Mouse (Mus musculus) hindbrain, postnatal 0 days (tissue): ENCODE measurements around the gene Zfp62. TPM values are rescaled to one million over a fixed set of nuclear protein-coding genes. Genes with fewer than 3 reads are reported as not detected.

Experiments used
- ATAC-seq: fragments of 200-750 bp; cut with Nextera tagmentation; 2 replicates; pipeline ENCODE4 v1.8.0; 2017; ENCODE audit warnings: mild to moderate bottlenecking, moderate TSS enrichment, moderate library complexity
- DNase-seq: peaks from one replicate; pipeline ENCODE4 v3.0.0-alpha.2; 2015; ENCODE audit warnings: low spot score
- H3K27ac ChIP-seq: fragments of 300-500 bp; sonication (generic); 2 replicates; pipeline ENCODE4 v1.5.1; 2014; ENCODE audit warnings: mild to moderate bottlenecking
- H3K27me3 ChIP-seq: fragments of 300-500 bp; sonication (generic); 2 replicates; pipeline ENCODE4 v1.6.1; 2014; ENCODE audit warnings: low read length, mixed read lengths; ENCODE audit not compliant: insufficient read depth
- H3K36me3 ChIP-seq: fragments of 300-500 bp; sonication (generic); 2 replicates; pipeline ENCODE4 v1.6.1; 2014; ENCODE audit warnings: low read length, mixed read lengths; ENCODE audit not compliant: insufficient read depth
- H3K4me1 ChIP-seq: fragments of 300-500 bp; sonication (generic); 2 replicates; pipeline ENCODE4 v1.6.1; 2014; ENCODE audit warnings: antibody characterized with exemption, low read length, mixed read lengths; ENCODE audit not compliant: insufficient read depth
- H3K4me2 ChIP-seq: fragments of 300-500 bp; sonication (generic); 2 replicates; pipeline ENCODE4 v1.6.1; 2014; ENCODE audit warnings: low read depth, mild to moderate bottlenecking, low read length, moderate library complexity, mixed read lengths
- H3K4me3 ChIP-seq: fragments of 300-500 bp; sonication (generic); 2 replicates; pipeline ENCODE4 v1.5.1; 2014; ENCODE audit warnings: low read length
- H3K9ac ChIP-seq: fragments of 300-500 bp; sonication (generic); replicated peaks from 2 replicates; pipeline ENCODE4 v1.6.1; 2014; ENCODE audit warnings: mild to moderate bottlenecking, low read length, moderate library complexity, mixed read lengths
- H3K9me3 ChIP-seq: fragments of 300-500 bp; sonication (generic); 2 replicates; pipeline ENCODE4 v1.6.1; 2016; ENCODE audit warnings: low read length, mixed read lengths
- CTCF ChIP-seq: IDR thresholded peaks from 2 replicates; pipeline ENCODE4 v1.5.1; 2016; ENCODE audit warnings: antibody characterized with exemption, control low read depth, low read depth
- WGBS: fragments of 180-500 bp; shearing (Covaris S2); extraction: QIAGEN DNeasy Blood & Tissue Kit; methylation state at CpG from one replicate; pipeline ENCODE4 v1.1.7; 2014; 5-methylcytosine and 5-hydroxymethylcytosine counted together
- polyA plus RNA-seq: library from polyadenylated mRNA; unstranded; fragments of >200 nt; fragmentation: Nextera tagmentation; extraction: Ambion mirVana; gene quantifications from 2 replicates; pipeline ENCODE4 v1.2.1, GENCODE M21; 2015
- total RNA-seq: library from RNA; depleted of rRNA; stranded (reverse); fragments of >200 nt; gene quantifications from 2 replicates; pipeline ENCODE4 v1.2.3, GENCODE M21; 2014

Gene Zfp62
- total and polyA plus RNA-seq, 2 experiments from 2014 or later: 25.0 to 25.8 TPM

DNA sequence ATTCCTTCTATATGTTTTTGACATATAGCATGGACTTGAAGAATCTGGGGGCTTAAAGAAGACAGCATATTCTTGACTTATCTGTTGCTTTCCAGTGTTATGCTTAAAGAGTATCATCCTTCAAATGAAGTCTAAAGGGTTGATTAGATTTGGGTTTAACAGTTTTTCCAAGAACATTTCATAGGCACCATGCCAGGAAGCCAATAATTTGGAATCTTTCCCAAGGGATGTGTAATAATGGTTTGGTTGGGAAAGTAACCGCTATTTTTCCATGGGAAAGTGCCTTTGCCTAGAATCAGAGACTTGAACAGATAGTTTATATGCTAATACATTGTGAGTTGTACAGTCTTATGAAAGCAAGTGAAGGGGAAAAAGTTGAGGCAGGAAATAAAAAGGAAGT is 33.8 kb downstream of the Zfp62 start:
- H3K4me2 ChIP-seq: no peak overlapping the region

GRCm38 (mm10) chr11:49237532-49237931 is 34.4 kb downstream of the Zfp62 start:
- H3K27me3 ChIP-seq: no peaks in the 10 kb centered on the region
- H3K9me3 ChIP-seq: no peaks in the 10 kb centered on the region
- H3K4me1 ChIP-seq: no peaks in the 10 kb centered on the region
- no peak for ATAC-seq
- no peak for TF ChIP-seq CTCF
- no peak overlapping the region for H3K27ac ChIP-seq
- H3K36me3 ChIP-seq: no peaks in the 10 kb centered on the region
- no peak for DNase-seq
- 71% methylated on average over 2 of the region's 2 CpGs for WGBS
- no peak overlapping the region for H3K9ac ChIP-seq
- no peak overlapping the region for H3K4me2 ChIP-seq
- H3K4me3 ChIP-seq: no peak overlapping the region

More for the DNA sequence above, 33.8 kb downstream of the Zfp62 start:
- TF ChIP-seq CTCF: no peak
- Histone ChIP-seq H3K27me3 (no peaks in the 10 kb centered on the region), H3K9ac (no peak overlapping the region), H3K36me3 (no peaks in the 10 kb centered on the region), H3K27ac (no peak overlapping the region), H3K9me3 (no peaks in the 10 kb centered on the region), H3K4me1 (no peaks in the 10 kb centered on the region), H3K4me3 (no peak overlapping the region)
- WGBS: 69% methylated on average over 1 of the region's 1 CpGs
- ATAC-seq (no peak), DNase-seq (no peak)

- WGBS: 90% methylated on average over 1 of the region's 1 CpGs
- ATAC-seq (no peak), DNase-seq (no peak)
- H3K9ac ChIP-seq: no peak overlapping the region
- H3K4me3 ChIP-seq: no peak overlapping the region
- no peaks in the 10 kb centered on the region for H3K36me3 ChIP-seq
- no peak for TF ChIP-seq CTCF
- H3K27me3 ChIP-seq: no peaks in the 10 kb centered on the region
- H3K4me1 ChIP-seq: peaks cover 5% of the 10 kb centered on the region; the same call in 1 of the 2 replicates
- H3K4me2 ChIP-seq: no peak overlapping the region
- H3K9me3 ChIP-seq: no peaks in the 10 kb centered on the region
- H3K27ac ChIP-seq: no peak overlapping the region
Measured at GRCm38 (mm10) chr11:49240310-49240709, 37.2 kb downstream of the Zfp62 start.

GRCm38 (mm10) chr11:49240874-49241273 is 37.8 kb downstream of the Zfp62 start:
- 92% methylated on average over 4 of the region's 4 CpGs for WGBS
- no peak for DNase-seq
- no peak for ATAC-seq

DNA sequence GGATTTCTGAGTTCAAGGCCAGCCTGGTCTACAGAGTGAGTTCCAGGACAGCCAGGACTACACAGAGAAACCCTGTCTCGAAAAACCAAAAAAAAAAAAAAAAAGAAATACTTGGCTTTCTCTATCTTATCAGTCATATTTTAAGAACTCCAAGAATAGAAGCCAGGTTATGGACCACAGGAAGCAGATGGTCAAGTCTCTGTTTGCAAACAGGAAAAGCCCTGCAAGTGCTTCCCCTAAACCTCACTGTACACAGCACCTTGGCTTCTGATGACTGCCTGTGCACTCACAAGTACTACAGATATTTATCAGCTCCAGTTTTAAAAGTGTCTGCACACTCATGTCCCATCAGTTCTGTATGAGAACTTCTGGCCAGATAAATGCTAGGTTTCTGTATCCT is 38.4 kb downstream of the Zfp62 start:
- Histone ChIP-seq H3K36me3 (no peaks in the 10 kb centered on the region), H3K4me1 (peaks cover 6% of the 10 kb centered on the region; the same call in 1 of the 2 replicates), H3K9ac (no peak overlapping the region), H3K4me2 (no peak overlapping the region), H3K27me3 (no peaks in the 10 kb centered on the region), H3K4me3 (no peak overlapping the region), H3K9me3 (no peaks in the 10 kb centered on the region), H3K27ac (no peak overlapping the region)
- no peak for ATAC-seq
- WGBS: 40% methylated on average over 1 of the region's 1 CpGs
- TF ChIP-seq CTCF: no peak
- DNase-seq: no peak

More at GRCm38 (mm10) chr11:49240874-49241273, 37.8 kb downstream of the Zfp62 start:
- no peak overlapping the region for H3K27ac ChIP-seq
- no peaks in the 10 kb centered on the region for H3K27me3 ChIP-seq
- H3K4me1 ChIP-seq: peaks cover 6% of the 10 kb centered on the region; the same call in 1 of the 2 replicates
- H3K9ac ChIP-seq: no peak overlapping the region
- no peak overlapping the region for H3K4me2 ChIP-seq
- no peak for TF ChIP-seq CTCF
- no peaks in the 10 kb centered on the region for H3K9me3 ChIP-seq
- no peaks in the 10 kb centered on the region for H3K36me3 ChIP-seq
- no peak overlapping the region for H3K4me3 ChIP-seq

- DNase-seq (no peak), ATAC-seq (peak; percentile 0)
- Histone ChIP-seq H3K27ac (peak overlapping the region; percentile 90), H3K9me3 (no peaks in the 10 kb centered on the region), H3K4me1 (peaks cover 13% of the 10 kb centered on the region; the same call in 1 of the 2 replicates), H3K4me3 (peak overlapping the region; percentile 67), H3K4me2 (peak overlapping the region; percentile 75), H3K36me3 (no peaks in the 10 kb centered on the region), H3K27me3 (no peaks in the 10 kb centered on the region), H3K9ac (peak overlapping the region; percentile 66)
- WGBS: 24% methylated on average over 11 of the region's 11 CpGs
- no peak for TF ChIP-seq CTCF
Measured at GRCm38 (mm10) chr11:49242944-49243626, 40.0 kb downstream of the Zfp62 start.
